Mouse (Mus musculus) lung, embryonic 15.5 days (tissue): ENCODE results near the gene Ptprm. TPM values are rescaled to one million over a fixed set of nuclear protein-coding genes. Genes with fewer than 3 reads are reported as not detected.

ENCODE experiments used
- ATAC-seq: fragments of 200-750 bp; cut with Nextera tagmentation; 2 replicates; pipeline ENCODE4 v1.8.0; 2017; ENCODE audit warnings: moderate number of reproducible peaks, borderline replicate concordance; ENCODE audit not compliant: low FRiP score, low TSS enrichment; ENCODE audit errors: extremely low read depth
- H3K27ac ChIP-seq: fragments of 300-500 bp; sonication (generic); 2 replicates; pipeline ENCODE4 v1.5.1; 2015; ENCODE audit warnings: moderate library complexity, mild to moderate bottlenecking, inconsistent platforms
- H3K27me3 ChIP-seq: fragments of 300-500 bp; sonication (generic); 2 replicates; pipeline ENCODE4 v1.6.1; 2015; ENCODE audit warnings: inconsistent platforms
- H3K36me3 ChIP-seq: fragments of 300-500 bp; sonication (generic); 2 replicates; pipeline ENCODE4 v1.6.1; 2015; ENCODE audit warnings: inconsistent platforms
- H3K4me1 ChIP-seq: fragments of 300-500 bp; sonication (generic); 2 replicates; pipeline ENCODE4 v1.6.1; 2015; ENCODE audit warnings: inconsistent platforms
- H3K4me2 ChIP-seq: fragments of 300-500 bp; sonication (generic); 2 replicates; pipeline ENCODE4 v1.6.1; 2015; ENCODE audit warnings: inconsistent platforms, mild to moderate bottlenecking, moderate library complexity
- H3K4me3 ChIP-seq: fragments of 300-500 bp; sonication (generic); 2 replicates; pipeline ENCODE4 v1.5.1; 2015; ENCODE audit warnings: mild to moderate bottlenecking, inconsistent platforms
- H3K9ac ChIP-seq: fragments of 300-500 bp; sonication (generic); 2 replicates; pipeline ENCODE4 v1.6.1; 2015; ENCODE audit warnings: inconsistent platforms
- H3K9me3 ChIP-seq: fragments of 300-500 bp; sonication (generic); 2 replicates; pipeline ENCODE4 v1.6.1; 2016; ENCODE audit warnings: inconsistent platforms
- WGBS: fragments of 180-500 bp; shearing (Covaris S2); methylation state at CpG from one replicate; pipeline ENCODE4 v1.1.7; 2015; 5-methylcytosine and 5-hydroxymethylcytosine counted together
- microRNA-seq: library from miRNA; unstranded; fragments of <30 nt; microRNA quantifications from one replicate; pipeline ENCODE4, GENCODE M21; 2016
- polyA plus RNA-seq: library from polyadenylated mRNA; unstranded; fragments of >200 nt; fragmentation: Nextera tagmentation; extraction: Ambion mirVana; gene quantifications from 2 replicates; pipeline ENCODE4 v1.2.1, GENCODE M21; 2015

The Ptprm gene
- polyA plus RNA-seq, 1 experiment from 2014 or later: 43.2 TPM

DNA sequence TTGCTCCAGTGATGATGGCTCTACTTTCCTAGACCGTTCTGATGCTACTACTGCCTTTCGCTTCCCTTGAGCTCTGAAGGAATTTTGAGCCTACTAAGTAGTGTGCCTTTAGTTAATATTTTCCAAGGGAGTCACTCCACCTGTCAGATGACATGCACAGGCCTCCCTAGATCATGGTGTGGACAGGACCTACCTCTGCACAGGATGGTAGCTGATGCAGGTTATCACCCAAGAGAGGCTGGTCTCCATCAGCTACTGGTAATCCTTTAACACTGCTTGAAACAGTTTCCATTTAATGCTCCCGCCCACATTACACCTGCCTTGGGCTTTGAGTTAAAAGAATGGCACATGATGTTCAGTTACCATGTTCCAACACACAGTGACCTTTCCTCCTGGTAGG lies 688.5 kb downstream of the Ptprm start:
- H3K36me3 ChIP-seq: peaks cover 3% of the 10 kb centered on the region; the same call in 1 of the 2 replicates
- no peaks in the 10 kb centered on the region for H3K4me1 ChIP-seq
- H3K9me3 ChIP-seq: no peaks in the 10 kb centered on the region
- no peaks in the 10 kb centered on the region for H3K27me3 ChIP-seq
- no peak for ATAC-seq
- no peak overlapping the region for H3K4me2 ChIP-seq
- H3K4me3 ChIP-seq: no peak overlapping the region
- no peak overlapping the region for H3K9ac ChIP-seq
- 74% methylated on average over 3 of the region's 3 CpGs for WGBS
- no peak overlapping the region for H3K27ac ChIP-seq

DNA sequence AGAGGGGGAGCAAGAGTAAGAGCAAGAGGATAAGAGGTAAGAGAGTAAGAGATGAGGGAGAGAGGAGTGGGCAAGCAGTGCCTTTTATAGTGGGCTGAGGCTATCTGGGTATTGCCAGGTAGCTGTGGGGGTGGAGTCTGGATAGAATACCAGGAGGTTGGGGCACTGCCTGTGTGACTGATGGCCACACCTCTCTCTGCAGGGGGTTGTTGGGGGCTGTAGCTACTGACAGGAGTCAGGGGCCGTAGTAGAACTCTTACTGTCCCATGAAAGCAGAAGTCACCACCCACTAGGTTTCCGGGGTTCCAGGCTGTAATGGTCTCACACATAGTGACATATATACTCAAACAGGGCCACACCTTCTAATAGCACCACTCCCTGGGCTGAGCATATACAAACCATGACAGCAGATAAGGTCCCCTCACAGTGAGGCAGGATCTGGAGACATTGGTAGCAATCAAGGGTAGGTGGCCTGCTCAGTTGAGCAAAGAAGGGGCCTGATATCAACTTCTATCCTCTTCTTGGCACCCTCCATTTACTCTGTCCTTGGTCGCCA lies 689.0 kb downstream of the Ptprm start:
- no peak; the same call in 1 of the 2 replicates for ATAC-seq

DNA sequence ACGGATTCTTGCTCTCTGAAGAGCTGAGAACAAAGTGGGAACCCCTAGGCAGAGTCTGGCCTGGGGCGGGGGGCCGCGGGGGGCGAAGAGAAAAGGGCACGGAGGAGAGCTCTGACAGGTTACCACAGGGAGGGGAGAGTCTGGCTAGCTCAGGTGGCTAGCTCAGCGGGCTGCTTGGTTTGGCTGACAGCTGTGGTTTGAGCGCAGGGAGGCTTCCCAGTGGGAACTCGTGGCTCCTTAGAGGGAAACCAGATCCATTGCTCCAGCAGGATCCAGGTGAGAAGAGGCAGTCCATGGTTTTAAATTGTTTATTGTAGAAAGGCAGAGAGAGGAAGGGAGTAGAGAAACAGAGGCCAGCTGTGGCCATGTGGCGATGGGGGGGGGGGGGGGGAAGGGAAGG lies 689.5 kb downstream of the Ptprm start:
- H3K27ac ChIP-seq: no peak overlapping the region
- 59% methylated on average over 10 of the region's 10 CpGs for WGBS
- no peaks in the 10 kb centered on the region for H3K4me1 ChIP-seq

More for the DNA sequence above, 689.0 kb downstream of the Ptprm start:
- no peaks in the 10 kb centered on the region for H3K4me1 ChIP-seq
- no peak overlapping the region for H3K27ac ChIP-seq
- H3K4me3 ChIP-seq: no peak overlapping the region
- peaks cover 3% of the 10 kb centered on the region; the same call in 1 of the 2 replicates for H3K36me3 ChIP-seq
- H3K9me3 ChIP-seq: no peaks in the 10 kb centered on the region
- no peak overlapping the region for H3K4me2 ChIP-seq
- no peaks in the 10 kb centered on the region for H3K27me3 ChIP-seq
- WGBS: 66% methylated on average over 3 of the region's 3 CpGs
- H3K9ac ChIP-seq: no peak overlapping the region

DNA sequence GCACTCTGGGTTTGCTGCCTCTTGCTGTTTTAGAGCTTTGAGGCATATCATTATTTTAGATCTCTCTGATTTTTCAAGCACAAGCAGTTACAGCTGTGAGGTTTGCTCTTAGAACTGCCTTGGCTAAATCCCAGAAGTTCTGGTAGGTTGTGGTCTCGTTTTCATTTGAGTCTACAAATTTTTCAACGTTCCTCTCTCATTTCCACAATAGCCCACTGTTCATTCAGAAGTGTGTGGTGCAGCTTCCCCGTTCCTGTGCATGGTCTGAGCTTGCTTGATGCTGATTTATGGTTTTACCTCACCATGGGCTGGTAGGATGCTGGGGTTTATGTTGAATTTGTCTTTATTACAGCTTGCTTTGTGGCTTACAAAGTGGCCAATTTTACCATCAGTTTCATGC lies 695.0 kb downstream of the Ptprm start:
- H3K4me2 ChIP-seq: no peak overlapping the region
- no peaks in the 10 kb centered on the region for H3K27me3 ChIP-seq
- H3K9me3 ChIP-seq: no peaks in the 10 kb centered on the region
- H3K36me3 ChIP-seq: peaks cover 3% of the 10 kb centered on the region; the same call in 1 of the 2 replicates
- no peak for ATAC-seq
- H3K4me1 ChIP-seq: no peaks in the 10 kb centered on the region
- no peak overlapping the region for H3K27ac ChIP-seq
- WGBS: 48% methylated on average over 3 of the region's 3 CpGs
- H3K9ac ChIP-seq: no peak overlapping the region
- no peak overlapping the region for H3K4me3 ChIP-seq

More for the DNA sequence above, 689.5 kb downstream of the Ptprm start:
- no peak for ATAC-seq
- peaks cover 3% of the 10 kb centered on the region; the same call in 1 of the 2 replicates for H3K36me3 ChIP-seq
- no peak overlapping the region for H3K9ac ChIP-seq
- no peaks in the 10 kb centered on the region for H3K27me3 ChIP-seq
- H3K4me3 ChIP-seq: no peak overlapping the region
- no peaks in the 10 kb centered on the region for H3K9me3 ChIP-seq
- no peak overlapping the region for H3K4me2 ChIP-seq

- Histone ChIP-seq H3K4me1 (no peaks in the 10 kb centered on the region), H3K36me3 (no peaks in the 10 kb centered on the region), H3K4me2 (no peak overlapping the region), H3K27me3 (no peaks in the 10 kb centered on the region), H3K4me3 (no peak overlapping the region), H3K9me3 (no peaks in the 10 kb centered on the region), H3K27ac (no peak overlapping the region), H3K9ac (no peak overlapping the region)
- WGBS: 66% methylated on average over 7 of the region's 7 CpGs
- ATAC-seq: 0 out of 2 replicates have a peak, but pooled peaks have one; percentile 62
Observed at GRCm38 (mm10) chr17:66637951-66638722, 716.1 kb downstream of the Ptprm start.

GRCm38 (mm10) chr17:66619996-66620656 lies 734.1 kb downstream of the Ptprm start:
- H3K27ac ChIP-seq: no peak overlapping the region
- H3K4me1 ChIP-seq: no peaks in the 10 kb centered on the region
- H3K36me3 ChIP-seq: no peaks in the 10 kb centered on the region
- 68% methylated on average over 13 of the region's 13 CpGs for WGBS
- ATAC-seq: no peak
- H3K9me3 ChIP-seq: no peaks in the 10 kb centered on the region
- H3K27me3 ChIP-seq: no peaks in the 10 kb centered on the region
- H3K9ac ChIP-seq: no peak overlapping the region
- H3K4me3 ChIP-seq: no peak overlapping the region
- no peak overlapping the region for H3K4me2 ChIP-seq

GRCm38 (mm10) chr17:66619255-66619826 lies 734.9 kb downstream of the Ptprm start:
- Histone ChIP-seq H3K36me3 (no peaks in the 10 kb centered on the region), H3K27me3 (no peaks in the 10 kb centered on the region), H3K4me3 (no peak overlapping the region), H3K9me3 (no peaks in the 10 kb centered on the region), H3K27ac (no peak overlapping the region), H3K4me2 (no peak overlapping the region), H3K9ac (no peak overlapping the region), H3K4me1 (no peaks in the 10 kb centered on the region)
- 80% methylated on average over 3 of the region's 3 CpGs for WGBS
- ATAC-seq: no peak

Small RNA genes within 50 kb of the gene (microRNA-seq; reads per million reads assigned to microRNA genes)
- gene Mir5709: 1.7 reads per million
